Mouse (Mus musculus) bone marrow macrophage, adult 2 months (primary cell): ENCODE data around the gene Wdr49. TPM values are rescaled to one million over a fixed set of nuclear protein-coding genes. Genes with fewer than 3 reads are reported as not detected.
A peak's percentile ranks its signal among the peaks of the same experiment; 100 is the strongest.
"Not testable (repeated sequence)": the region's sequence is repeated elsewhere in the genome, so short reads cannot be mapped to it uniquely, and the experiment has no call there.

Experiments used
- H3K27ac ChIP-seq: 2 replicates; pipeline ENCODE4 v1.5.1; 2012; ENCODE audit warnings: low read depth, low read length; ENCODE audit not compliant: insufficient read depth
- H3K4me1 ChIP-seq: 2 replicates; pipeline ENCODE4 v1.6.1; 2012; ENCODE audit warnings: low read length; ENCODE audit not compliant: control insufficient read depth, insufficient read depth
- H3K4me3 ChIP-seq: 2 replicates; pipeline ENCODE4 v1.5.1; 2012; ENCODE audit warnings: mild to moderate bottlenecking, low read length, moderate library complexity; ENCODE audit not compliant: insufficient read depth
- CTCF ChIP-seq: IDR thresholded peaks from 2 replicates; pipeline ENCODE4 v1.5.1; 2012; ENCODE audit warnings: low read depth, mild to moderate bottlenecking, low read length, moderate library complexity
- POLR2A ChIP-seq: IDR thresholded peaks from 2 replicates; pipeline ENCODE4 v1.6.1; 2012; ENCODE audit warnings: mild to moderate bottlenecking, low read depth, low read length, borderline replicate concordance
- polyA plus RNA-seq: library from polyadenylated mRNA; stranded (reverse); fragments of >200 nt; gene quantifications from 2 replicates; pipeline ENCODE4 v1.2.4, GENCODE M21; 2012; ENCODE audit not compliant: missing spikeins, insufficient read depth, insufficient read length

The Wdr49 gene
- polyA plus RNA-seq, 1 experiment, result not detected

GRCm38 (mm10) chr3:75305584-75305983 is 176.4 kb downstream of the Wdr49 start:
- no peak for TF ChIP-seq POLR2A
- H3K4me3 ChIP-seq, result no peak overlapping the region
- no peak overlapping the region for H3K27ac ChIP-seq
- H3K4me1 ChIP-seq, result no peaks in the 10 kb centered on the region

- Histone ChIP-seq H3K27ac (no peak overlapping the region), H3K4me1 (peaks cover 3% of the 10 kb centered on the region; the same call in 1 of the 2 replicates)
- no peak for TF ChIP-seq CTCF
- TF ChIP-seq POLR2A, result no peak
These were observed 177.3 kb downstream of the Wdr49 start for GRCm38 (mm10) chr3:75304621-75305020.

GRCm38 (mm10) chr3:75301072-75301471 is 180.9 kb downstream of the Wdr49 start:
- H3K27ac ChIP-seq, result no peak overlapping the region
- peaks cover 22% of the 10 kb centered on the region for H3K4me1 ChIP-seq
- TF ChIP-seq CTCF, result no peak
- TF ChIP-seq POLR2A, result no peak
- H3K4me3 ChIP-seq, result no peak overlapping the region

More at GRCm38 (mm10) chr3:75304621-75305020, 177.3 kb downstream of the Wdr49 start:
- H3K4me3 ChIP-seq, result no peak overlapping the region

GRCm38 (mm10) chr3:75299464-75299863 is 182.5 kb downstream of the Wdr49 start:
- peaks cover 31% of the 10 kb centered on the region for H3K4me1 ChIP-seq
- H3K27ac ChIP-seq, result 0 out of 2 replicates have a peak overlapping the region, but pooled peaks have one; percentile 4
- H3K4me3 ChIP-seq, result not testable (repeated sequence)

- H3K4me1 ChIP-seq, result peaks cover 44% of the 10 kb centered on the region
- H3K4me3 ChIP-seq, result no peak overlapping the region
- H3K27ac ChIP-seq, result peak overlapping the region; percentile 82
- no peak for TF ChIP-seq CTCF
These were observed 184.2 kb downstream of the Wdr49 start for GRCm38 (mm10) chr3:75297758-75298111.

- H3K4me3 ChIP-seq, result 0 out of 2 replicates have a peak overlapping the region, but pooled peaks have one; percentile 15
- TF ChIP-seq CTCF (no peak), POLR2A (no peak)
- peaks cover 48% of the 10 kb centered on the region for H3K4me1 ChIP-seq
- H3K27ac ChIP-seq, result peak overlapping the region; percentile 82
These were observed 184.8 kb downstream of the Wdr49 start for GRCm38 (mm10) chr3:75297026-75297757.

- Histone ChIP-seq H3K4me1 (peaks cover 45% of the 10 kb centered on the region), H3K27ac (peak overlapping the region; percentile 76), H3K4me3 (no peak overlapping the region)
- TF ChIP-seq CTCF (no peak), POLR2A (no peak)
These were observed 188.7 kb downstream of the Wdr49 start for GRCm38 (mm10) chr3:75293243-75293642.

GRCm38 (mm10) chr3:75277455-75277854 is 204.5 kb downstream of the Wdr49 start:
- H3K4me1 ChIP-seq, result peaks cover 16% of the 10 kb centered on the region
- TF ChIP-seq POLR2A, result no peak
- TF ChIP-seq CTCF, result no peak
- H3K4me3 ChIP-seq, result no peak overlapping the region
- no peak overlapping the region for H3K27ac ChIP-seq

- H3K4me1 ChIP-seq, result peaks cover 16% of the 10 kb centered on the region
- H3K4me3 ChIP-seq, result no peak overlapping the region
- TF ChIP-seq CTCF (no peak), POLR2A (no peak)
- no peak overlapping the region for H3K27ac ChIP-seq
These were observed 205.4 kb downstream of the Wdr49 start for GRCm38 (mm10) chr3:75276522-75276921.

GRCm38 (mm10) chr3:75275127-75275526 is 206.8 kb downstream of the Wdr49 start:
- TF ChIP-seq POLR2A (no peak), CTCF (no peak)
- no peak overlapping the region for H3K27ac ChIP-seq
- H3K4me3 ChIP-seq, result no peak overlapping the region
- H3K4me1 ChIP-seq, result peaks cover 16% of the 10 kb centered on the region
